Mouse (Mus musculus): ENCODE data around the gene Klhdc9. TPM values are rescaled to one million over a fixed set of nuclear protein-coding genes. Genes with fewer than 3 reads are reported as not detected.
A peak's percentile ranks its signal among the peaks of the same experiment; 100 is the strongest.

The Klhdc9 gene
- not detected for total RNA-seq (2021)
- long read RNA-seq, experiment 1, result 0 reads
- long read RNA-seq, experiment 2, partial matches to known transcripts, result 0 of 2 reads
- long read RNA-seq, experiment 2, other reads (novel, unspliced or antisense), result 2 of 2 reads

DNA sequence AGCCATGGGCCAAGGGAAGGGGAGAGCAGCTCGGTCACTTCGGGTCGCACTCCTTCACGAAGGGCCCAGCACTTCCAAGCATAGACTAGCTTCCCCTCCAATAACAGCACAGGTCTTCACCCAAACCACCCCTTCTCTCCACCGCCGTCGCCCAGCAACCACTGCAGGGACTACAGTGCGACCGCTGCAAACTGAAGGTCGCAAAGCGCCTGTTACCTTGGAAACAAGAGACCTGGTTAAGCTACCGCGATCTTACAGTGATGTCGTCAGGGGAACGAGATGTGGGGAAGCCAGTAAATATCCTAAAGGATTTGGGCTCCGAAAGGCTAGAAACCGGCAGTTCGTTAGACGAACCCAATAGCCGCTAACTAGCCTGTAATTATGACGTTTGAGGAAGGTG, at the start of gene Klhdc9:
Gene Klhdc9, minus strand, starts transcription at position 143 of the 400 bp plus-strand sequence.
- peak; percentile 60 to 73 for DNase-seq
- intact Hi-C loops (cut with DNase I), result loop anchor here (5.0 to 10.0 kb wide), 3 partner anchors 52 to 204 kb away; partner anchors contain the start of gene Usf1

DNA sequence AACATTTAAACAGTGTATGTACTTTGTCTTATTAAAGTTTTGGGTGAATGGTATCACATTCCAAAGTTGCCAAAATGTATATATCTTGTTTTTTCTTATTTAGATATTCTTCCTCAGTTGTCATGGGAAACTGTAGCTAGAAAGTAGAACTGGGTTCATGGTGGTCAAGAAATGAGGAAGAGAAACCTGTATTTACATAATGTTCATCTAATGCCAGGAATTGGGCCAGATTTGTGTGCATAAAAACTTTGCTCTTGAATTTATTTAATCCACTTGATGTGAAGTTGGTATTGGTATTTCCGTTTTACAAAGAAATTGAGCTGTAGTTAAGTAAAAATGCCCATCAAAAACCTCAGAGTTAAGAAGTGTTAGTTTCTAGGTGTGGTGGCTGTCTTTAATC, 49.6 kb upstream of the Klhdc9 start:
- intact Hi-C loops (cut with DNase I), result loop anchor here (5.0 to 10.0 kb wide), 2 partner anchors 48 to 375 kb away; partner anchors contain the start of gene Klhdc9

DNA sequence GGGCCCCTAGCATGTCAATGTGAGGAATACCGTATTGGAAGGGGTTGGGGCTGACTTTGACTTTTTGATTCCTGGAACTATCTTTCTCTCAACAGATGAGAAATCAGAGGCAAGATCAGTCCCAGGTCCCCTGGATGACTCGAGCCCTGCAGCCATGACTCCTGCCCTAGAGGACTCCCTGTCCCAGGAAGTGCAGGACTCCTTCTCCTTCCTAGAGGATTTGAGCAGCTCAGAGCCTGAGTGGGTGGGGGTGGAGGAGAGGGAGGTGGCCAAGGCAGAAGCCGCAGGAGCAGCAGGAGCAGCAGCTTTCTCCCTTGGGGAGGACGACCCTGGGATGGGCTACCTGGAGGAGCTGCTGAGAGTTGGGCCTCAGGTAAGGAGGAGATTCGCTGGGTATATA, 46.7 kb upstream of the Klhdc9 start:
- intact Hi-C loops (cut with DNase I), result no loop called here
- no peak for DNase-seq

More for the DNA sequence above, 49.6 kb upstream of the Klhdc9 start:
- DNase-seq, result no peak

DNA sequence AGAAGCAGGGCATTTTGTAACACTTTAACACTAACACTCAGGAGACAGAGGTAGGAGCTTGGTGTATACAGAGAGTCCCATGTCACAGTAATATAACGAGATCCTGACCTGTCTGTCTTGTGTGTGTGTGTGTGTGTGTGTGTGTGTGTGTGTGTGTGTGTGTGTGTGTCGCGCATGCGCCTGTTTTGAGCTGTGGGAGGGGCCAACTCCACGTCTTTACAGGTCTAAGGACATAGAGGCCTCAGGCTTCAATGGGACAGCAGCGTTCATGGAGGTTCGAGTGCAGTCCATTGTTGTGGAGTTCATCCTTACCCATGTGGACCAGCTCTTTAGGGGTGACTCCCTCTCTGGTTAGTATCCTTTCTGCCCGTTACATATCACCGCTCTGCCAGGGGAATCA, 42.4 kb upstream of the Klhdc9 start:
- DNase-seq, result no peak
- intact Hi-C loops (cut with DNase I), result no loop called here

DNA sequence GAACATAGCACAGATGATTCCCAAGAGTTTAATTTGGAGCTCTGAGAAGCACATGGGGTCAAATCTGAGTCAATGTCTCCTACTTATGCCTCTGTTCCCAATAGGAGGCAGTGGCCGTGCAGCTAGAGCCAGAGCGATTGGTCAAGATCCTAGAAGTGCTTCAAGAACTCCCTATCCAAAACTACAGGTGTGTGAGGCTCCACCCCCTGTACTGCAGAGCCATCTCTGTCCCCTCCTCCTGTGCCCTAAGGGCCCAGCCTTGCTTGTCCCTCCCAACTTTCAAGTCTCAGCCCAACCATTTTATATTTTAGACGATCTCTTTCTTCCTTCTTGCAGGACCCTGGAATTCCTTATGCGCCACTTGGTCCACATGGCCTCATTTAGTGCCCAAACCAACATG, 41.2 kb upstream of the Klhdc9 start:
- intact Hi-C loops (cut with DNase I), result no loop called here
- DNase-seq, result no peak

DNA sequence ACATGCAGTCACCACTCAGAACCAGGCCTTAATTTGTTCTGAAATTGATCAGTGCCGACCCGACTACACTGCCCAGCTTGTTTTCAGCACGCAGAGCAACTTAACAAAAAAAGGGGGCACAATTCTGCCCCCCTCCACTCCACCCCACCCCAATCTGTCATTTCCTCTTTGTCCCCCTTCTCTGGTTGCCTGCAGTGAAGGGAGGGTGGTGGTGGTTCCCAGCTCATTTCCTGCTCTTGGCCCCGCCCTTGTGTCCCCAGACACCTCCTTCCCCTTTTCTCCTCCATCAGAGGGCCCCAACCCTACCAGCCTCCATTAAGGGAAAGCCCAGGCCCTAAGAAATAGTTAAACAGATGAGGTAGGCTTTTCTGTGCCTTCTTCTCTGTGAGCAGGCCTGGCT, 29.5 kb upstream of the Klhdc9 start:
- intact Hi-C loops (cut with DNase I), result no loop called here
- no peak for DNase-seq

DNA sequence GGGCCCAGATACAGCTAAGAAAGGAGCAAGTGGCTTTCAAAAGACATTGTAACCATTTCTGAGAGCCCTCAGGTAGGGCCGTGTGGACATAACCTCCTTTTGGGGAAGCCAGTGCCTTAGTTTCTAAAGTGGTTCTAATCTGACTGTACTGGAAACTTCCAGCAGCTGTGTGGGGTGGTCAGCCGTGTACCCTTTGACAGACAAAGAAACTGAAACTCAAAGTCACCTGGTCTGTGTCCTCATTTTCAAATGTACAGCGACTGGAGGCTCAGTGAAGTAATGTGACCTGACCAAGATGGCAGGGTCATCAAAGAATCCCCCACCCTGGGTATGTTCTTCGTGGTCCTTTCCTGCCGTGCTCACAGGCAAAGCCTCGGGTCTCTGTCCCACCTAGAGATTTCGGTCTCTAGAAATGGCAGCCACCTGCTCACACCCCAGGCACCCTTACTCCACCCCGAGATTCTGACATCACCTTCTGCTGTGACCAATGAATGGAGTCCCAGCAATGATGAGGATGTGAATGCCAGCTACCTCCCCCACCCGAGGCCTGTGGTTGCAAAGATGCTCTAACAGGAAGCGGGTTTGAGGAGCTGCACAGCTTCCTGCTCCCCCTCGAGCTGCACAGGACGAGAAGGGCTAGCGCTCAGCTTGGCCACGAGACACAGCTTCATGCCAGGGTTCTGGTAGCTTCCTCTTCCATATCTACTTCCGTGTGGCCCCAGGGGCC, 27.9 kb upstream of the Klhdc9 start, which contains the start of gene Arhgap30:
Gene Arhgap30, plus strand, starts transcription at position 579 of the 727 bp plus-strand sequence.
- peak in 1 of 2 experiments; percentile 15 for DNase-seq

DNA sequence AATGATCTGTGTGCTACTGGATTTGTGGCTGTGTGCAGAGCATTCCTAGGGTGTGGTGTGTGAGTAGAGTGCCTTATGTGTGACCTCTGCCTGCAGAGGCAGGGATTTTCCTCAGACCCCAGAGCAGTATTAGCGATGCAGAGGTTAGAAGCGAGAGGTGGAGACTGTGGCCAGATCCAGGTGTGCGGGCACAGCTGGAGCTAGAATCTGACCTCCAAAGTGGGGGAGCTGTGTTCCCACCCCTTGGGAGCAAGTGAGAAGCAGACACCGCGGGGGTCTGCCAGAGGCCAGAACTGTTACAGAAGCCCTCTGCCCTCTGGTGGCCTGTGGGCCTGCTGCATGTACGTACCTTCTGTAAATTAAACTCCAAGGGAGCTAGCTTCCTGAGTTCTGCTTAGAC, 26.5 kb upstream of the Klhdc9 start:
- intact Hi-C loops (cut with DNase I), result no loop called here
- DNase-seq, result no peak

More for the DNA sequence above, 27.9 kb upstream of the Klhdc9 start, which contains the start of gene Arhgap30:
- intact Hi-C loops (cut with DNase I), result no loop called here

DNA sequence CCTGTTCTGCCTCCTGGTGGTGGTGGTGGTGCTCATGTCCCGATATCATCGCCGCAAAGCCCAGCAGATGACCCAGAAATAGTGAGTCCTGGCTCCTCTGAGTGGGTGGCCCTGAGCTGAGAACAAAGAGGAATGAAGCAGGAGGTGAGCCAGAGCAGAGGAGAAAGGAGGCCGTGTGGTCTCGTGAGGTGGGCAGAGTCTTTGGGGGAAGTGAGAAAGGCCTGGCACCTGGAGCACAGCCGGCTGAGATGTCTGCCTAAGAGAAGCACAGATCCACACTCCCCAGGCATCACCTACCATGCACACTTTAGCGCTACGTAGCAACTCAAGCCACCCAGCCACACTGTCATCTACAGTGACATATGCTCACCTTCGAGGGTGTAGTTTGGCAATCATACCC, 24.6 kb upstream of the Klhdc9 start:
- intact Hi-C loops (cut with DNase I), result no loop called here
- DNase-seq, result no peak

DNA sequence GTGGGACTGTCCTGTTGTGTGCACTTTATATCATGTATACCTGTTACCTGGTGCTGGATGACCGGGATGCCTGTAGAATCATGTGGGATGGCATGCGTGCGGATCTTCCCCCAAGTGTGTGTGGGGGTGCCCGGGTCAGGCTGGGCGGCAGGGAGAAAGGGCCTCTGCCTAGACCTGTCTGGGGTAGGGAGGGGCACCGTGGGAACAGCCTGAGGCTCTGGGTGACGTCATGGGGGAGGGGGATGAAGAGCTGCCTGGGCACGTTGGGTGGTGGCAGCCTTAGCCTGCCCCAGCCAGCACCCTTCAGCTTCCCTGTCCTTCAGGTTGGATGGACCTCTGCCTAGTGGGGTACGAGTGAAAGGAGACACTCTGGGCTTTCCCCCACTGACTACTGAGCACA, 23.8 kb upstream of the Klhdc9 start:
- intact Hi-C loops (cut with DNase I), result no loop called here
- no peak for DNase-seq

DNA sequence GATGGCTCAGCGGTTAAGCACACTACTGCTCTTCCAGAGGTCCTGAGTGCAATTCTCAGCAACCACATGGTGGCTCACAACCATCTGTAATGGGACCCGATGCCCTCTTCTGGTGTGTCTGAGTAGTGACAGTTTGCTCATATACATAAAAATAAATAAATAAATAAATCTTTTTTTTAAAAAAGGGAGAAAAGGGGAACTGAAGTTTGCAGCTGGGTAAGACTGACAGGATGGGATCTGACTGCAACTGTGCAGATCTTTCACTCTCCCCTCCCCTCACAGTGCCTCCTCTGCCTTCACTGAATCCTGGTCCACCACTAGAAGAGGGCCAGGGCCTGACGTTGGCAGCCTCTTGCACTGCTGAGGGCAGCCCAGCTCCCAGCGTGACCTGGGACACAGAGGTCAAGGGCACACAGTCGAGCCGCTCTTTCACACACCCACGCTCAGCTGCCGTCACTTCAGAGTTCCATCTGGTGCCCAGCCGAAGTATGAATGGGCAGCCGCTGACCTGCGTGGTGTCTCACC, 21.6 kb upstream of the Klhdc9 start:
- intact Hi-C loops (cut with DNase I), result no loop called here
- no peak for DNase-seq

DNA sequence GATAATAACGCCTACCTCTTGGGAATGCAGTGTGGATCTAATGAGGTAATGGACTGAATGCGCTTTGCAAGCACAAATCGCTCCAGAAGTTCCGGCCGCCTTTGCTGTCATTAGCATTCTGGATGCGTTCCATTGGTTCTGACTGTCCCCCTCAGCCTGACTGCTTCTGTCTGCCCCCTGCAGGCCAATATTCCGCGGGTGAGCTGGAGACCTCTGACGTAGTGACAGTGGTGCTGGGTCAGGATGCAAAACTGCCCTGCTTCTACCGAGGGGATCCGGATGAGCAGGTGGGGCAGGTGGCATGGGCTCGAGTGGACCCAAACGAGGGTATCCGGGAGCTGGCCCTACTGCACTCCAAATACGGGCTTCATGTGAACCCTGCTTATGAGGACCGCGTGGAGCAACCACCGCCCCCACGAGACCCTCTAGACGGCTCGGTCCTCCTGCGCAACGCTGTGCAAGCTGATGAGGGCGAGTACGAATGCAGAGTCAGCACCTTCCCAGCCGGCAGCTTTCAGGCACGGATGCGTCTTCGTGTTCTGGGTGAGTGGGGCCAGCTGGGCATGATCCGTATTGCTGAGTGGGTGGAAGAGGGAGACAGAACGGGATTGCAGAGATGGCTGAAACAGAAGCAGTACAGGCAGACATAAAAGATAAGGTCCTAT, 19.5 kb upstream of the Klhdc9 start:
- intact Hi-C loops (cut with DNase I), result no loop called here
- peak; percentile 53 to 64 for DNase-seq

DNA sequence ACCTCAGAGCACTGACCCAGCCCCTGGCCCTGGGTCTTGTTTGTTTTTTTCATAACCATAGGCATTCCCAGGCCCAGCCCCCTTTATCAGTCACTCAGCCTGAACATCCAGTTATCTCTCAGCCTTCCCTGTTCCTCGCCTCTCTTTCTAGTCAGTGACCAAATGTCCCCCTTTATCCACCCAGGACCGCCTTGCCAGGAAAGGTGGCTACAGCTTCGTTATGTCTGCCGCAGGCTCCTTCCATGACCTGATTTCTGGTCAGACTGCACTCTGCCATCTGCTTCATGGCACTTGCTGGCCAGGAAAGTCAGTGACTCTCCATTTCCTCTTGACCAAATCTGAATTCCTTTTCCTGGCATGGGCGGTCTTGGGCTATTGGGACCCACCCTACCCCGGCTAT, 17.7 kb upstream of the Klhdc9 start:
- intact Hi-C loops (cut with DNase I), result no loop called here
- no peak for DNase-seq

DNA sequence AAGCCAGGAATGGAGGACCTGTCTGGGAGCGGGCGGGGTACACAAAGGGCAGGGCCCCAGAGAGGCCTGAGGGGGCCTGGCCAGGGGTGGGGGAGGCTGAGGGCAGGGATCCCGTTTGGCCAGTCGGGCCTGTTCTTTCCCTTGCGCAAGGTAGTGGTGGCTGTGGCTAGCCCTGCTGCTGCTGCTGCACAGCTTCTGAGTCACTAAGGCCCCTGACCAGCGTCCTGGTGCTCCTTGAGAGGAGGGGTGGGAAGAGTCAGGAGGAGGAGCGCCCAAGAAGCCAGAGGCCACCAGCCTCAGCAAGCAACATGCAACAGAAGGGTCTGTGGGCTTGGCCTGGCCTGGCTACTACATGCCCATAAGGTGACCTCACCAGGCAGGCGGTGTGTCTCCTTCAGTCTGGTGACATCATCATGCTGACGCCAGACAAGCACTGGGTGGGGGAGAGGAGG, 15.1 kb upstream of the Klhdc9 start:
- DNase-seq, result no peak
- intact Hi-C loops (cut with DNase I), result no loop called here

DNA sequence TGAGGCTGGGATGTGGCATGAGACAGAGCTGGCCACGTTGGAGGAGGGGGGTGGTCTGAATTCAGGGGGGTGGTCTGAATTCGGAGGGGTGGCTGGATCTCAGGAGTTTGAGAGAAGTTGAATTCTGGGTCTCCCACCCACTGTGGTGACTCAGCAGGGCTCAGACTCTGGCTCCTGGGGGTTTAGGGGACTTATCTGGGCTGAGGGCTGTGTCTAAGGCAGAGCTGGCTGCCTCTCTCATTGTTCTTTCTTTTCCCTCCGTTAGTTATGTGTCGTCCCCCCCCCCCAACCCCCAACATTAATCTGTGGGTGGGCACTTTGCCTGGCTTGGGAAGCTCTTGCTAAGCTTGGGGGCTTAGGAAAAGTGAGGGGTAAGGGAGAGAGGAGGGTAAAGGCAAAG, 13.3 kb upstream of the Klhdc9 start:
- no peak for DNase-seq
- intact Hi-C loops (cut with DNase I), result no loop called here

DNA sequence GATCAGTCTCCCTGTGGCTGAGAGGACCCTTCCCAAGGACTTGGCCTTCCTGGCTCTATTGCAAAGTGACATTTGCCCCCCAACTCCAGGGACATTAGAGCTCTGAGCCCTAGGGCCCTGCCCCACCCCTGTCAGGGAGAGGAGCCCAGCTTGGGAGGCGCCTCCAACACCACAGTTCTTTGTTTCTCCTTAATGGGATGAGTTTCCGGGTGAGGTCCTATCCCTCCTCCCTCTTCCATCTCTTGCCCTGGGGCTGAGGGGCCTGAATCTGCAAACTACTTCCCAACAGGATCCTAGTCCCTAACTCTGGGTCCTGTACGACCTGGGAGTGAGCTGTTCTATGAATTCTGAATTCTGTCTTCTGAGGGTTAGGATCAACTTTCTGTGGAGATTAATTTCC, 12.3 kb upstream of the Klhdc9 start:
- no peak for DNase-seq
- intact Hi-C loops (cut with DNase I), result no loop called here

DNA sequence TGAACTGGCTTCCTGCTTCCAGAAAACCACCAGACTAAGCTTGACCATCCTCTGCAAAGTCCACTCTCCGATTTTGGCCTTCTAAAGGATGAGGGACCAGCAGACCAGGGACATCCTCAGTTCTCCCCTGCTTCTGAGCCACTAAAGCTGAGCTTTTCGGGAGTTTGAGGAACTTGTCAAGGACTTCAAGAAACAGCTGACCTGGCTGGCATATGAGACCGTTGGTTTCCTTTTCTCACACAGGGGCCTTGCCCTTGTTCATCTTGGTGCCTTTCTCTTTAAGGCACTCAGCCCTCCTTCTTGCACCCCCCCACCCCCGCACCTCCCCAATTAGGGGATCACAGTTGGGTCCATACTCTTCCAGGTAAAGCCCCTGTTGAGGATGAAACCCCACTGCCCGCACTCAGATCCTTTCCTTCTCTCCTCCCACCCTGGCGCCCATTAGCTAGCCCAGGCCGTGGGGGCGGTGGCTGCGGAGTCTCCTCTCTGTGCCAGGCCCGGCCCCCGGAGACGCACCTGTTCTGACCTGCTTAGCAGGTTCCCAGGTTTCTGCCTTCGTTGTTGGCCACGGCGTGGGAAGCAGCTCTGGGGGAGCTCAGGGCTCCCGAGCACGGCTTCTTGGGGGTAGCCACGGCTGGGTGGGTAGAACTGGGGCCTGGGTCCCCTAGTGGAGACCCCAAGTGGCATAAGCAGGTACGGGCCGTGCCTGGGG, 9.4 kb upstream of the Klhdc9 start, which contains the start of gene Nectin4:
Gene Nectin4, plus strand, starts transcription at position 255 of the 712 bp plus-strand sequence.
- intact Hi-C loops (cut with DNase I), result loop anchor here (5.0 to 10.0 kb wide), 2 partner anchors 127 to 195 kb away; no protein-coding TSS in a partner anchor
- DNase-seq, result no peak

DNA sequence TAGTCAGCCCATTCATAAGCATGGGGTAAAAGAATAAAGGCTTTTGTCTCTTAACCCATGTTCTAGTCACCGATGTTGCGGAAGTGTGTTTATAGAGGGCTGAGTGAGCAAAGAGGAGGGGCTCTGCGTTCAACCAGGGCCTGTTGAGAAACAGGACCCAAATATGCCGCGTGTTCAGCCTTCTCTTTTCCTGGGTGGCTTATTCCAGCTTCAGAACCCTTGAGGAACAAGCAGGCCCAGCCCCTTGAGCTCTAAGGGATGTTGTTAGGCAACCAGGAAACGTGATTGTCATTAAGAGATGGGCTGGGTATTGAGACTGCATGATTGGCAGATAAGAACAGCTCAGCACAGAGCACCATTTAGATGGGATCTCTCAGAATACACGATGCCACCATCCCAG, 5.3 kb upstream of the Klhdc9 start:
- no peak for DNase-seq

DNA sequence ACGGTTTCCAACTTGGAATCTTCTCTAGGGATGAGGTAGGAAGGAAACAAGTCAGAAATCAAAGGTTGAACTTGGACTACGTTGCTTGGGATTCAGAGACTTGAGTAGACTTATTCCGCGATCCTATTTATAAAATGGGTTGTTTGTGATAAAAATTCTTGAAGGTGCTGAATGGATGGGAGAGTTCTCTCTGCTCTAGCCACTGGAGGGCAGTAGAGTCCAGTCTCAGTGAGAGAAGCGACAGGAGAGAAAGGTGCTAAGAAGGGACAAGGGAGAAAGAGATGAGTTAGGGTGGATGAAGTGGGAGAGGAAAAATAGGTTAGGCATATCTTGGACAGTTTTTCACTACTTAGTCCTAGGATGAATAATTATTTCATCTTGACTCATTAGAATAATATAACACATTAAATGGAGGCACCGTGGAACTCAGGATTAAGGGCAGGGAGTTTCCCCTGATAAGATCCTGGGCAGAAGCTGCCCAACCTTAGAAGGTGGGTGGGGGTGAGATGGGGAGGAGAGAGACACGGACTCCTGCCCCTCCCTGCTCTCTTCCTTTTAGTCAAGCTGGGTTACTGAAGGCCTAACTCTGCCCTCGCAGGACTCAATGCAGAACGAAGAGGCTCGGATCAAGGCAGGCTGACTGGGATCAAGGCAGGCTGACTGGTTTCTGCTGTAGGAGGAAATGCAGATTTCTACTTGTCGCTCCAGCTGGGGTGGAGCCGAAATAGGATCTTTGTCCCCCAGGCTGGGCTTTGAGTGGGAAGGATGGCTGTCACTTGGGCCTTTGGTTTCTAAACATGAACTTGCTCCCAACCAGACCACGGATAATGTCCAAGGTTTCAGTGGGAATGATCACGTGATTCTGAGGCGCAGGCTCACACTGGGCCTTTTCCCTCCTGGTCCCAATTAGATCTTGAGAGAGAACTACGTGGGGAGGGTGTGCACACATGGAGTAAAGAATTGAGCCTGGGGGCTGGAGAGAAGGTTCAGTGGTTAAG, 807 bp upstream of the Klhdc9 start:
- peak in 1 of 2 experiments; percentile 42 for DNase-seq
- intact Hi-C loops (cut with DNase I), result loop anchor here (5.0 to 10.0 kb wide), 3 partner anchors 51 to 203 kb away; partner anchors contain the start of gene Usf1

More for the DNA sequence above, 5.3 kb upstream of the Klhdc9 start:
- intact Hi-C loops (cut with DNase I), result loop anchor here (5.0 to 10.0 kb wide), 2 partner anchors 131 to 199 kb away; no protein-coding TSS in a partner anchor

Data from gastrocnemius, postnatal 36 days (tissue).